ENCODE assay signal across 30 mouse cellular contexts in the genomic region with DNA sequence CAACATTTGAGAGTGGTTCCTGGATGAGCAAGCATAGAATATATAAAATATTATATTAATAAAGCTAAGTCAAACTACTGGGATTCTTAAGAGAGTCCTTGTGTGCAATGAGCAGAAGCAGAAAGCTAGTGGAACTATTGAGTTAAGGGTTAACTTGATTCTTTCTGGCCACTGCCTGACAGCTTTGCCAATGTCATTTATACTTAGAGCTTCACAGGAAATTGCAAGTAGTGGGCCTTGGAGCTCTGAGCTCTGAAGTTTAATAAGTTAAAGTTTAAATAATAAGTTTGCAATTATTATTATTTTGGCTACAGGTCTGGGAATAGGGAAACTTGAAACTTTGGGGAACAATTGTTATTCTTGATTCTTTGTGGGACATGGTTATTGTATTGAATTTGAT.
"Had no signal": no experiment of that assay in that cellular context is flagged by ENCODE, and none has a peak within 500 bp of the region (broad histone marks: within the 10 kb centered on the region; RNA-seq: fewer than 3 reads in every experiment).

No protein-coding gene starts in this region.

- H3K27ac ChIP-seq: heart, adult 2 months; heart, embryonic 10.5 days; heart, embryonic 13.5 days; heart, embryonic 15.5 days; hindbrain, embryonic 10.5 days; hindbrain, embryonic 12.5 days; hindbrain, embryonic 13.5 days; hindbrain, embryonic 14.5 days; hindbrain, embryonic 15.5 days; hindbrain, postnatal 0 days; intestine, embryonic 15.5 days; kidney, postnatal 0 days; layer of hippocampus, adult 2 months; left cerebral cortex, adult 2 months had no signal

- DNase-seq: heart, adult 18-20 months; heart, adult 2 months; heart, postnatal 10 days; heart, postnatal 14 days; heart, postnatal 36 days; heart, postnatal 4 days; kidney, adult 18-20 months; kidney, postnatal 25 days; kidney, postnatal 4 days; layer of hippocampus, adult 9-11 months; layer of hippocampus, postnatal 36 days had no signal

- H3K4me2 ChIP-seq: heart, embryonic 11.5 days; heart, embryonic 12.5 days; heart, embryonic 13.5 days; heart, embryonic 15.5 days; hindbrain, embryonic 12.5 days; hindbrain, embryonic 13.5 days; hindbrain, embryonic 14.5 days; hindbrain, embryonic 15.5 days; intestine, embryonic 15.5 days had no signal

- H3K4me3 ChIP-seq: heart, adult 2 months; heart, embryonic 10.5 days; heart, embryonic 12.5 days; heart, embryonic 13.5 days; heart, embryonic 15.5 days; hindbrain, embryonic 10.5 days; hindbrain, embryonic 12.5 days; hindbrain, embryonic 13.5 days; hindbrain, embryonic 15.5 days; intestine, embryonic 15.5 days; layer of hippocampus, adult 2 months; left cerebral cortex, adult 2 months had no signal

- H3K27me3 ChIP-seq: heart, embryonic 12.5 days; heart, embryonic 13.5 days; heart, embryonic 15.5 days; hindbrain, embryonic 12.5 days; hindbrain, embryonic 13.5 days; hindbrain, embryonic 15.5 days; intestine, embryonic 15.5 days had no signal

- H3K9me3 ChIP-seq: heart, embryonic 10.5 days; hindbrain, embryonic 12.5 days; hindbrain, embryonic 13.5 days; intestine, embryonic 15.5 days had no signal

- H3K9ac ChIP-seq: heart, embryonic 12.5 days; heart, embryonic 13.5 days; heart, embryonic 15.5 days; hindbrain, embryonic 12.5 days; hindbrain, embryonic 13.5 days; hindbrain, embryonic 14.5 days; hindbrain, embryonic 15.5 days; intestine, embryonic 15.5 days had no signal

- H3K4me1 ChIP-seq: heart, embryonic 10.5 days; heart, embryonic 12.5 days; heart, embryonic 13.5 days; heart, embryonic 15.5 days; hindbrain, embryonic 10.5 days; hindbrain, embryonic 12.5 days; hindbrain, embryonic 13.5 days; hindbrain, embryonic 15.5 days; intestine, embryonic 15.5 days had no signal

- ATAC-seq: hindbrain, embryonic 16.5 days; hindbrain, postnatal 0 days; inflammation-experienced regulatory T-cells, adult 6 months; intestine, embryonic 15.5 days; intestine, embryonic 16.5 days; intestine, postnatal 0 days had no signal

- H3K36me3 ChIP-seq: heart, embryonic 10.5 days; heart, embryonic 12.5 days; heart, embryonic 13.5 days; heart, embryonic 15.5 days; hindbrain, embryonic 10.5 days; hindbrain, embryonic 12.5 days; hindbrain, embryonic 13.5 days; hindbrain, embryonic 15.5 days; intestine, embryonic 15.5 days had no signal
